Mouse (Mus musculus): ENCODE measurements around the gene Gpr157.

Gene Gpr157

DNA sequence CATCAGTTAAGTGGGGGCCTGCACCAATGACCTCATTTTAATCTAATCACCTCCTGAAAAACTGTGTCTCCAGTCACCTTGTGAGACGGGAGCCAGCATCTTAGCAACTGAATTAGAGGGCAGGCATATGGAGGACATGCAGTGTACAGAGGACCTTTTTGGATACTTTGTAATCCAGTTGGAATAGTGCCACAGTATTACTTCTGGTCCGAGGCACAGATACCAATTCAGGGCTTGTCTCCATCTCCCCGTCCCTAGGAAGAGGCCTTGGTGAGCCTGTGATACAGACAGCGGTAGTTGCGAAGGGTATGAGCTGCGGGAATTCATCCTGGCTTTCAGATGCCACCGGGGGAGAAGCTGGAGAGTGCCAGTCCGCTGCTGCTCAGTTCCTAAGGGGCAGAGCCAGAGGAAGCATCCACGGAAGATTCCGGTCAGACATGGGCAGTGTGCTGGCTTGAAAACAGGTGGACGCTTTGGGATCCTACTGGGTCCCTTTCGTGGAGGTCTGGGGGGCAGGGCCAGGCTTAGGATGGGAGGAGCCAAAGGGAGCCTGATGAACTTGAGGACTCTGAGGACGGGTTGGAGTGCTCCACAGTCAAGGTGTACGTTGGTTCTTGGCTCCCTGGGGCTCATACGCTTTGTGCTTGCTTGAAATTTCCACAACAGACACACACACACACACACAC is 14.6 kb upstream of the Gpr157 start:
- DNase-seq = no peak

DNA sequence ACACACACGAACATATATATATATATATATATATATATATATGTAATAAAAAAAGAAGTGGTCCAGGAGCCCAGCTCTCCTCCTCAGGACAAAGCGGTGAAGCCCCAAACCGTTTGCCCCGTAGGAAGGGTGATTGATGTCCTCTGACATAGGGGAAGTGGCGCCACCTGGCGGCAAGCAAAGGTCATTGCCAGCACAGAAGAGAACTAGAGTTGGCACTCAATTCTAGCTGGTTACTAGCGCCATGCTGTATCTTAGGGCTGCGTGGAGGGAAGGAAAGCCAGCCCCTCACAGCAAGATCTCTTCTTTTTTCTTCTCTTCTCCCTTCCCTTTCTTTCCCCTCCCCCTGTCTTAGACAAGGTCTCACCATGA is 14.1 kb upstream of the Gpr157 start:
- peak; percentile 69 for DNase-seq

DNA sequence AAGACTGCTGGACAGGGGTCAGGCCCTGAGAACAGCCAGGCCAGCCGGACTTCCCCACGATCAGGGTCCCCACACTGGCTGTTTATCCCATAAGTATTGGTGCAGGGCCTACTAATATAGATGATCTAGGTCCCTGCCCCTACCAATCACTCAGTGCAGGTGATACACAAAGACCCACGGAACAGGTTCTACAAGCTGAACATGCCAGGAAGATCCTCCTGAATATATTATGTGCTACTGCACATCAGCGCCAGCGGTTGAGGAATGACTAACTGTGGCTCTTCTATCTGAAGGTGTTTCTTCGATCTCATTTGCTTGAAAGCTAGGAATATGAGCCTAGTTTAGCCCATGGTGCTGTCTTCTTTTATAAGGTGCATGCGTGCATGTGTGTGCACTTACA is 11.8 kb upstream of the Gpr157 start:
- no peak for DNase-seq

DNA sequence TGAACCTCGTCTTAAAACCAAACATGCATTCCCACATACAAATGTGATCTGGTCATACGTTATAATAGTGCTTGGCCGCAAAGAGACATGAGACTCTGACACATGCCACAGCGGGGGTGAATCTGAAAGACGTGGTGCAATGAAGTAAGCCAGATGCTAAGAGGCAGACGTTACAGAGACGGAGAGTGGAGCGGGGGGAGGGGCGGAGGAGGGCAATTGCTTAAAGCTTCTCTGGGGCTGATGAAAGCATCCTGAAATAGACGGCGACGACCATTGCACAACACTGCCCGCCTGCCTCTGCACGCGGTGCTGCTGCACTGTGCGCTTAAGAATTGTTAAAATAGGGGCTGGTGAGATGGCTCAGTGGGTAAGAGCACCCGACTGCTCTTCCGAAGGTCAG is 11.0 kb upstream of the Gpr157 start:
- DNase-seq = no peak

DNA sequence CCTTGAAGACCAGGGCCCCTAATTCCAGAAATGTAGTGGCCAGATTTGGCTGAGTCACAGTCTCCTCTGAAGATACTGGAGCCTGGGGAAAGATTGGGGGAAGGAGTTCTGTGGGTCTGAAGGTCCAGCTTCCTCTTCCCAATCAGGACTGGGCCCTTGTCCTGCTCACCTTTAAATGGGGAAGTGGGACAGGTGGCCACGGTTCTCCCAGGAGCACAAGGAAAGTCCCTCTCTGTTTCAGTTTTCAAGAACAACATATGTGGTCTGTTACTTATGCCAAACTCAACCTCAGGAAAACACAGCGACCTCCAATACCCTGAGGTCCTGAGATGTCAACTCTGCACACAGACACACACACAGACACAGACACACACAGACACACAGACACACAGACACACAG is 8.5 kb upstream of the Gpr157 start:
- no peak for DNase-seq

DNA sequence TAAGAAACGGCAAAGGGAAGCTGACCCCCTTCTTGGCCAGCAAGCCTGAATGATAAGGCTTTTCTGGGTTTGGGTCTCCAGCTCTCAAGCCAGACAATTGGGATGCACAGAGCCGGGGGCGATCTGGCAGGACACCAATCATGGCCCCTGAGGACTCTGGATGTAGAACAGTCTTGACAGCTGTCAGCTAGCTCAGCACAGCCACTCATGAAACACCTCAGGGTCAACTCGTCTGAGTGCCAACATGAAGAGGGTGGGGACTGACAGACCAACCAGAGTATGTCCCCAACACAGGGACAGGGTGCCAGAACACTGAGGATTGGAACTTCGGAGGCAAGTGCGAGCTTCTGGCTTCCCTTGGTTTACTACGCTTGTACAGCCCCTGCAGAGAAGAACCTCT is 7.9 kb upstream of the Gpr157 start:
- DNase-seq = no peak

DNA sequence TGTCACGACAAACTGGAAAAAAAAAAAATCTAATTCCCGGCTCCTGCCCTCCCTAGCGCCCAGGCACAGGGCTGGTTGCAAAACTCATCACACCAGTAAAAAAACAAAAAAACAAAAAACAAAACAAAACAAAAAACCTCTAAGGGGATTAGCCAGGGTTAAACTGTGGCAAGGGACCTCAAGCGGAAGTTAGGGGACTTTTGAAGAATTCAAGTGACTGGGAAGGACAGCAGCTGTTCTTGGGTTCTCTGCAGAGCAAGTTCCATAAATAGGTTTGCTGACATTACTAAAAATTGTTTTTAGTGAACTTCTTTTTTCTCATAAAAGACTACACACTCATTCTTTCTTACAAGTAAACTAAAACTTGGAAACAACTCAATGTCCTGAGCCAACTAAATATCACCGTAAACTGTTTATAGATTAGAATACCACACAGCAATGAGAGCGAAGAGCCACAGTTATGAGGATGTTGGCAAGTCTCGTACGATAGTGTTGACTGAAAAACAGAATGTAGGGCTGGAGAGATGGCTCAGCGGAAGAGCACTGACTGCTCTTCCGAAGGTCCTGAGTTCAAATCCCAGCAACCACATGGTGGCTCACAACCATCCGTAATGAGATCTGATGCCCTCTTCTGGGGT is 6.7 kb upstream of the Gpr157 start:
- no peak for DNase-seq

DNA sequence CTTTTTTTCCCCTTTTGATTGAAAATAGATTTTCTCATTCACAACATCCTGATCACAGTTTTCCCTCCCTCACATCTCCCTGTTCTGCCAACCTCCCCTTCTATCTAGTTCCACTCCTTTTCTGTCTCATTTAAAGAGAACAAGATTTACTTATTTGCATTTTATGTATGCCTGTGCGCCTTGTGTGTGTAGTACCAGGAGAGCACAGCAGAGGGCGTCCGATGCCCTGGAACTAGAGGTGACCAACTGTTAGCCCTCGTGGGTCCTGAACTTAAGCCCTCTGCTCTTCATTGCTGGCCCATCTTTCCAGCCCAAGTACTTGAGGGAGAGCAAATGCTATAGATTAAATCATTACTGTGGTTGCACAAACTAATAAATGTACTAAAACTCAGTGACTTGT is 1.8 kb upstream of the Gpr157 start:
- no peak for DNase-seq

DNA sequence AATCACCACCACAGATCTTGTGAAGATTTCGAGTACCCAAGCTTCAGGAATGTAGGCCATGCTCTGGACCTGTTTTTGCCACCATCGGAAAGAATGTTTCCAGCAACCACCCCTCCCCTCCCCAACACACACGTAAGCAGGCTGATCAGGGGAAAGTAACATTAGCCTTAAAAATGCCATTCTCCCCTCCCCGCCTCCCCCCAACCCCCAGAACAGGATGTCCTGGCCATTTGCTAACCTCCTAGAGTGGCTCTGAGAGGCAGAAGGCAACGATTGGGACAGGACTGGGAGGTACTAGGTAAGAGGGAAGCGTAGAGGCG is 364 bp upstream of the Gpr157 start:
- no peak for DNase-seq

DNA sequence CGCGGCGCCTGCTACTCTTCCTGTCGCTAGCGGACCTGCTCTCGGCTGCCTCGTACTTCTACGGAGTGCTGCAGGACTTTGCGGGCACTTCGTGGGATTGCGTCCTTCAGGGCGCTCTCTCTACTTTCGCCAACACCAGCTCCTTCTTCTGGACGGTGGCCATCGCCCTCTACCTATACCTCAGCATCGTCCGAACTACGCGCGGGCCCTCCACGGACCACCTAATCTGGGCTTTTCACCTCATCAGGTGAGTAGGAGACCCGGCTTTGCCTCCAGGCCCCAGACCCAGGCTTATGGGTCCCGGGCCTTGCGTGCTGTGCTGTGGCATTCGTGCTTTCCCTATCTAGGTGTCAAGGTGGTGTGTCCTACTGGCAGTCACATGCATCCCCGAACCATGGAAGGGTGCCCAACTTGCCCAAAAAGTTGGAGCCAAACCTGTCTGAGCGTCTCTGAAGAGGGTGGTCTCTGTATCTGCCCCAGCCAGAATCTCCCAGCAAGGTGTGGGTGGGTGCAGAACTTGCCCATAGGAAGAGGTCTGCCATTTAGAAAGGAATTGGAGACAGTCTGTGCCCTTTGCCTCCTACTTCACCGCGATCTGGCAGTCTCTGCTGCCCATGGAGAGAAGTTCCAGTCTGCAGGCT is 845 bp downstream of the Gpr157 start:
- no peak for DNase-seq

DNA sequence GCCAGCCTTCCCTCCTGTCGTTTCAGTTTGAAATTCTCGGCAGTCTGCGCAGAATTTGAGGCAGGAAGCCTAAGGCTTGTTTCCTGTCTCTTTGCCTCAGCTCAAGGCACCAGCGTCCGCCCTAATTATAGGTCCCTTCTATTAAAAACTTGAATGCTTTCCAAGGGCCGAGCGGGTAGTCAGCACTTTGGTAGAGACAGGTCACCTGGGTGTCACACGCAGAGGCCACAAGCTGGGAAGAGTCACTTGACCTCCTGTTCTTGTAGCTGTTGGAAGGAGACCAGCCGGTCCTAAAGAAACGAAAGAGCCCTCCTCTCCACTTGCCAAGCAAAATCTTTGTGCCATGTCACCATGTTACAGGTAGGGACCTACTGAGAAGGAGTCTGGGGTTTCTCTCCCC is 2.0 kb downstream of the Gpr157 start:
- no peak for DNase-seq

DNA sequence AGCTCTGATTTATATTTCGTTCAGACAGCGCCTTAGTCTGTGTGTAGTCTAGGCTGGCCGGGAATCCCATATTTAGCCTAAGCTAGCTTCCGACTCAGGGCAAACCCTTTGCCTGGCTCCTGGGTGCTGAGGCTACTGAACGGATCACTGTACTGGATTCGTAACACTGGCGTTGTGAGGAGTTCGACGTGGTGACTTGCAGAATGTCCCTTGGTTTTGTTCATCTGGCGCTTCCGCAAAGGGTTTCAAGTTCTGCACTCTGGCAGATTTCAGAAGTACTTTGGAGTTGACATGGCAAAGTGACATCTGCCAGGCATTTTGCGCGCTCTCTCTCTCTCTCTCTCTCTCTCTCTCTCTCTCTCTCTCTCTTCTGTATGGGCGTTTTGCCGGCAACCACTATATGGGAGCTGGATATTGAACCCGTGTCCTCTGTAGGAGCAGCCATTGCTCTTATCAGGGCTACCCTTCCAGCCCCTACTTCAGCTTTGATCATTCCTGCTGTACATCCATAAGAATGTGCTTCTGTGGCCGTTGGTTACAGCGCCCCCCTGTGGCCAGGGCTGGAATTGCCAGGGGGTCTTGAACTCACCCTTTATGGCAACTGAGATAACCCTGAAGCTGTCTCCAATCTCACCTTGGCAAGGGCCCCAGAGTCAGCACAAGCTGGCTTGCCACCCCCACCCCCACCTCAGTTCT is 4.9 kb downstream of the Gpr157 start:
- DNase-seq = peak; percentile 57

DNA sequence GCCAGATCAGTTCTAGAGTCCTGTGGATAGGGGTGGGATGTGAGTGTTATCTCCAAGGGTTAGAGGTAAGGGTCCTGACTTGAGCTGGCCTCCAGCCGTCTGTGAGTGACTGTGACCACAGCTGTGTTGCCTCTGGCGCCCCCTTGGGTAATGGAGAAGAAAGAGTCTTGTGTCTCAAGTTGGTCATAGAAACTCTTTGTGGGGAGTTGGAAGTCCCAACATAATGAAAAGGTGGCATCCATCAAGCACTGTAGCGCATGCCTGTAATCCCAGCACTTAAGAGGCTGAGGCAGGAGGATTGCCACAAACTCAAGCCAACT is 5.4 kb downstream of the Gpr157 start:
- peak; percentile 25 for DNase-seq

DNA sequence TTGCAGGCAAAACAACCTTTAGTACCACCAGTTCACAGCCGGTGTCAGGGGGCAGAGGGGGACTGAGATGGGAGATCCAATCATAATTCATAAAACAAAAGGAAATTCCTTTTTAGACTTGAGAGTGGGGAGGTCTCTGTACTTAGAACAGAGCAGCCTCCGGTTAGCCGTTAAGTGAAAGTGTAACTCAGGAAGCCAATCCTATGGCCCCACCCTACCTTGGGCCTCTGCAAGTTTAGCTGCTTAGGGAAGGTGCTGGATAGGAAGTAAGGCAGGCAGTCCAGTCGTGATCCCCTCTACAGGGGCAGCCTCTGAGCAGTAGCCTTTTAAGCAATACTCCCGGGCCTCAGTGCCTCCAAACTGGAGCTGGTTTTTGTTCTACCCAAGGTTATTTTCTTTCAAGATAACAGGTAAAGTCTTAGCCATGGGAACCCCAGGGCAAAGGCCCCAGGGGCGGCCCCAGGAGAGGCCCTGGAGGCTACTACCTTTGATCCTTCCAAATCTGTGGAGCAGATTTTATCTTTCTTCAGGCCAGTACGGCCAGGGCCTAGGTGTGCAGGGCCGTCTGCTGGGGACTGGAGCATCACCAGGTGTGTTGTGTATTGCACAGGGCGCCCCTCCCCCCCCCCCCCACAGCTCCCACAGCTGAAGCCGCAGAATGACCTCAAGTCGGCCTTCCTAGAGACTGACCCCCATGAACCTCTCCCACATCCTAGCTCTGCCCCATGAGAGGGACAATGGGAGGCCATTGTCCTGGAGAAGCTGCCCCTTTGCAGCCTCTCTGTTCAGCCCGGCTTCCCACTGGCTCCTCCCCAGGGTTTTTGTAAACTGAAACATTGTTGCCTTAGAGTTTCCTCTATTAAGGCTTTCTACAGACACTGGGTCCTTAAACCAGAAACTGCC is 6.6 kb downstream of the Gpr157 start:
- DNase-seq = no peak

DNA sequence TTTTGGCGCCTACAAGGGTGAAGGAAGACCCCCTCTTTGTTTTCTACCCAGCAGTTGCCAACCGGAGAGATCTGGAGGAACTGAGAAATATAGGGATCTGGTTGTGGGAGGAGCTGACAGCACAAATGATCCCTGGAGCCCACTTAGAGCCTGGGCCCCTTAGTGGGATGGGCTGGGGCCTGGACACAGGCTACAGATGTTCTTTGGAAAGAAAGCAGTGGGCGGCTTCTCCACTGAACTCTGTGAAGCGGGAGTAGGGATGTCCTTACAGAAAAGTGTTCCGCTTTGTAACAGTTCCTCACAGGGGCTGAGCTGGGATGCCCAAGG is 7.3 kb downstream of the Gpr157 start:
- DNase-seq = no peak

DNA sequence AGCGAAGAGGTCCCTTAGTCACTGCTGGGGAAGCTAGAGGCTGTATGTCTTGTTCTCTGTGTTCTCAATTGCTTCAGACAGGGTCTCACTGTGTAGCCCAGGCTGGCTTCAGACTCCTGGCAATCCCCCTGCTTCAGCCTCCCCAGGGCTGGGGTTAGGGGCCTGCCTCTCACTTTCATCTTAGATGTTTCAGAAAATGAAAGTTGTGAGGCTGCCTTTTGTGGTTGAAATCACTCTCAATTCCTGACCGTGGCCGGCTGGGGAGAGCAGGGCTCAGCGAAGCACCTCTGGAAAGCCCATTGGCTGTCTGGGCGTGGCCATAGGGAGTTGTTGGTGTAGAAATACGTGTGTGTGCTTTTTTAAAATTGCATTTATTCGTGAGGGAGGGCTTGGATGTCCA is 9.1 kb downstream of the Gpr157 start:
- no peak for DNase-seq

DNA sequence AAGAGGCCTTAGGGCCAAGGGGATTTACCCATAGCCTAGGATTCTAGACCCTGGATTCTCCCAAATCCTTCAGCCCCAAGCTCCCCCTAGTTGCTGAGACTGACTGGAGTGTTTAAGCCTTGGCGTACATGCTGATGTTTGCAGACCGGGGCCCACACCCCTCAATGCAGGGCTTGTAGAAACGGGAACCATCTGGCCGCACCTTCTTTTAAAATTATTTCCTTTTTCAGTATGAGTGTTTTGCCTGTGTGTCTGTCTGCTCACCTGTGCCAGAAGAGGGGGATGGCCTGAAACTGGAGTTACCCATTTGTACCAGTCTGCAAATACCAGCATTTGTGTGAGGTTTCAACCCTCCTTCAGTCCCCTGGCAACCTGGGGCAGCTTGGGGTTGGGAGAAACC is 10.7 kb downstream of the Gpr157 start:
- no peak for DNase-seq

DNA sequence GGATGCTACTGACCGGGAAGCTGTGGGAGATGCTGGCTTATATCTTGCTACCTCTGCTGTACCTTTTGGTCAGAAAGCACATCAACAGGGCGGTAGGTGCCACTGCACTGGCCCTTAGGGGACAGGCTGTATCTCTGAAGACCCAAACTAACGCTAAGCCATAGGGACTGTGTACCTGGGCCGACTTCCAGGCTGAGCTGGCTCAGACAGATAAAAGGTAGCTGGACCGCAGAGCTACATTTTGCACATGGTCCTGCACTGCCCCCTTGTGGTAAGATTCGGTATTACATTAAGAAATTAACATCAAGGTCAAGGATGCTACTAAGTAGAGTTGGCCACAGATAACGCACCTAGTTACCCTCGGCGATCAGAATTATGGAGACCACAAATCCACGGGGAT is 11.7 kb downstream of the Gpr157 start:
- peak; percentile 75 for DNase-seq

DNA sequence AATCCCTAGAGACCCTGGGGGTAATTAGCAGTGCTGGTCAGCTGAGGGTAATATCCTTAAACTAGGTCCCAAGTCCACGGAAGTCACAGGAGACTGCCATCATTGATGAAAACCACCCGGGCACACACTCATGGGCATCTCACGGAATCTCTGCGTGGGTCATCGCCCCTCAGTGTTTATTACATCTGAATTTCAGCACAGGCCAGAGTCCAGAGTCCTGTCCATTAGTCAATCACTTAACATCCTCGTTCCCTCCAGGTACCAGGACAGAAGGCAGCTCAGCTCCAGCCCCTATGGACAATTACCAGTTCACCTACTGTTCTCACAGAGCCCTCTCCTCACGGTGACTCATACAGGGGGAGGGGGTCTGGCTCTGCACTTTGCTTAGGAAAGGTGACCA is 15.7 kb downstream of the Gpr157 start:
- DNase-seq = no peak

DNA sequence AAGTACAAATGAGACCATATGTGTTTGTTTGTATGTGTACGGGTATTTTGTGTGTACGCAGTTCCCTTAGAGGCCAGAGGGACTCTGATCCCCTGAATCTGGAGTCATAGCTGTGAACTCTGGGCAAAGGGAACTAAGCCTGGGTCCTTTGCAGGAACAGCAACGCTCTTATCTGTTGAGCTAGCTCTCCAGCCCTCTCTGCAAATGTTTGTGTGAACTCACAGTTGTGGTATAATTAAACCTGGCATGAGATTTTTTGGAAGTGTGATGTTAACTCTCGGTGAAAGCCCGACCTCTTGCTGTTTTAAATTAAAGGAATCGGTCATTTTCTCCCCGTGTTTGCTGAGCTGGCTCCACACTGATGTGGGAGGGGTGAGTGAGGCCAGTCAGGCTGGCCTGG is 18.5 kb downstream of the Gpr157 start:
- no peak for DNase-seq

DNA sequence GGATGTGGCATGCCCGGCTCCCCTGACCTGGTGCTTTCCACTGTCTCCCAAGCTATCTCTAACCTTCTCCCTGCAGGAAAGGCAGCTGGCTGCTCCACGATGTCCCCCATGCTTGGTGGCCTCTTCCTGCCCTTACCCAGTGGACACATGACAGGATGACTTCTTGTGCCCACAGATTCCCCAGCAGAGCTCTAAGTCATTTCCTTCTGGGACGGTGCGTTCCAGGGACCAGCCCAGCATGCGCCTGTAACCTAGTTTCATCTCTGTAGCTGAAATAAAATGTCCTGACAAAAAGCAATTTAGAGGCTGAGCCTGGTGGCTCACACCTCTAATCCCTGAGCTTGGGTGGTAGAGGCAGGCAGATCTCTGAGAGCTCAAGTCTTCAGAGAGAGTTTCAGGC is 19.5 kb downstream of the Gpr157 start:
- DNase-seq = no peak

DNA sequence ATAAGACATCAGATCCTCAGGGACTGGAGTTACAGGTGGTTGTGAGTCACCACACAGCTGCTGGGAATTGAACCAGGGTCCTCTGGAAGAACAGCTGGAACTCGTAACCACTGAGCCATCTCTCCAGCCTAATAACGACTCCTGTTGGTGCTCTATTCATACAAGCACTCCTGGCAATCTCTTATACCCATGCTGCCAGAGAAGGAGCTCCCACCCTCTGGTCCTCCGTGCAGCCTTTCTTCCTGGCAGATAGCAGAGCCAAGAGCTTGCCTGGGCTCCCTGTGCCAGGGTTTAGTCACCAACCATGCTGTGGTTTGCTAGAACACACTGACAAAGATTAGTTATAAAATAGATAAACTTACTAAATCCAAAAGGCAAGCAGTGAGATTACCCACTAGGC is 22.5 kb downstream of the Gpr157 start:
- DNase-seq = no peak

DNA sequence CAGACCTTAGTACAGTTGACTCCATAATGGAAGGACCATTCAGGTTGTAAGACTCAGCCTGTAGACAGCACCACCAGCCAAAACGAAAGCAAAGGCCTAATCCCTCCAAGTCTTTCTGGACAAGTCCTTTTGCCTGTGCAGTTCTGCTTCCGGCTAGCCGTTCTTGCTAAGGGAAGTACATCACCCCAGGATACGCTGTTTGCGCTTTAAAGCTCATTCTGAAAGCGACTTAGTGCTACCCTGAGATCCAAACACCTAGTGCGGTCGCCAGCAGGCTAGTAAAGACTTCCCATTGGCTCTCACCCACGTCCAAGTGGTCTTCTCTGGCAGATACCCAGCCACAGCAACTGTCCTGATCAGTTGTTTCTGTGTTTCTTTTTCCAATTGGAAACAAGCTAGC is 23.2 kb downstream of the Gpr157 start:
- no peak for DNase-seq

DNA sequence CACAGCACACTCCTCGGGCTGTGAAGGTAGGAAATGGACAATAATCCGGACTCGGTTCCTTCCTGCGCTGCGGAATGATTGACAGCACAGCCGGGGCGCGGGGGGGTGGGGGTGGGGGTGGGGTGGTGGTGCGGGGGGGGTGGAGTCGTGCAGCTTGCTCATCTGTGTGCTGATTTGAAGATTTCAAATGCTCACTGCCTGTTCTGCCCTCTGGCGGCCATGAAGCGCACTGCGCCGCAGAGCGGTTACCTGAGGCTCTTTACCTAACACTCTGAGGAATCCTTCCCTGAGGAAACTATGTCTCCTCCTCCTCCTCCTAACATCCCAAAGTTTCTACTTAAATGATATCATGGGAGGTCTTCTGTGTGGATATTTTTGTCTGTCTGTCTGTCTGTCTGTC is 25.7 kb downstream of the Gpr157 start:
- DNase-seq = peak; percentile 82

Data from thymus, postnatal 14 days (tissue).